Mouse (Mus musculus) spleen, postnatal 4 days (tissue): ENCODE measurements around the gene 1700029H14Rik.
A peak's percentile ranks its signal among the peaks of the same experiment; 100 is the strongest.

Experiments used
- DNase-seq, 2 experiments: peaks; one replicate each; pipeline ENCODE4 v3.0.0; 2022; ENCODE audit warnings: low spot score in 2 of 2

Gene 1700029H14Rik

DNA sequence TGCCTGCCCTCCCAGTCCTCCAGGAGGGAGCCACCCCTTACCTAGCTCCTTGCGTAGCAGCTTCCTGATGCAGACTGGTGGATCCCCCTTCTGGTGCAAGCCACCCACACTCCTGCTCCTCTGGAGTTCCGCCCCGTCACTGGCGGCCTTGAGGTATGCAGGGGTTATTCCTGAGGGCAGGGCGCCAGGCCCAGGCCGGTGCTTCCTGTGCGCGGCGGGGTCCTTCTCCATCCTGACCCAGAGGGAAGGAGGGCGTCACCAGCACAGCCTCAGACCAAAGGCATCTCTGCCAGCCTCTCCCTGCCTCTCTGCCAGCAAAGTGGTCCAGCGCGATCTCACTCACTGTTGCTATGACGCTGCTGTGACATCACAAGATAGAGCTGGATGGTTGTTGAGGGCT lies at the start of gene 1700029H14Rik:
Gene 1700029H14Rik (minus strand): TSS at position 344 of the 400 bp plus-strand sequence.
- peak in 1 of 2 experiments; percentile 21 for DNase-seq

DNA sequence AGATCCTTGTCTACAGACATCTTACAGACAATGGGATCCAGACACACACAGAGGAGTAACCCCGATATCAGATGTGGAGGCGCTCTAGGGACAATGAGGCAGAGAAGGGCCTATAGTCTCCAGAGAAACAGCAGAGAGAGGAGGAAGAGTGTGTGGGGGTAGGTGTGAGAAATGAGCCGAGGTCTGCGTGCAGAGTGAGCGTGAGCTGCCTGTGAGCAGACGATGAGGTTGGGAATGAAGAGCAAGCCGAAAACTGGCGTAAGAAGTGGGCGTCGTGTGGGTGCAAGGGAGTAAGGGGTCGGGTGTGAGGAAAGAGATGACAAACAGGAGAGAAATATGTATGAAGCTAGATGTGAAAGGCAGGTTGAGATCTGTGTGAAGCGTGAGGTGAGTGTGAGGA lies 49.4 kb upstream of the 1700029H14Rik start:
- no peak for DNase-seq

DNA sequence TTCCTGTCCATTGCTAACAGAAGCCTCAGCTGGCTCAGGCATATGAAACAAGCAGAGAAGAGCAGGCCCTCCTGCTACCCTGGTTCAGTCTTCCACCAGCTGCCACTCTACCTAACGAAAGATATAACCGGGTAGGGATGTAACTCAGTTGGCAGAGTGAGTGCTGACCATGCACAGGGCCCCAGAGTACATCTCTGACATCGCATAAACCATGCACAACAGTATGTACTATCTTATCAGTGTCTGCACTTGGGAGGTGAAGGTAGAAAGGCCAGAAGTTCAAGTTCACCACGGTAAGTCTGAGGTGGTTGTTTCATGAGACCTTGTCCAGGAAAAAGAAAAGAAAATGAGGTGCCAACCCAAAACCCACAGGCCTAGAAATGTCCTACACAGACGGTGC lies 47.7 kb upstream of the 1700029H14Rik start:
- no peak for DNase-seq

DNA sequence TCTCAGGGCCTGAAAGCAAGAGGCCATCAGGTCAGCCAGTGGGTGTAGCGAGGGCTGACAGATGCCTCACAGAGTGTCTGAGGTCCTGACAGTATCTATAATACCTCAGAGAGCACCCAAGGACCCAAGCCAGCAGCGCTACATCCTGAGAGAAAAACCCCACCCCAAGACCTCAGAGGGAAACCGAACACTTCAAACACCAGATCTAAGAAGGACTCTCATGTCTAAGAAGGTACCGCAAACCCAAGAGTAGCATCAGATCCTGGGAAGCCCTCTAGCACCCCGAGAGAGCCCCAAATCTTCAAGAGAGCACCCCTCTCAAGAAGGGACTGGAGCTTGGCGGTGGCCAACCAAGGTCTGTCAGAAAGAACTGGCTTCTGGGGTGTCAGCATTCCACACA lies 46.7 kb upstream of the 1700029H14Rik start:
- DNase-seq, result no peak

DNA sequence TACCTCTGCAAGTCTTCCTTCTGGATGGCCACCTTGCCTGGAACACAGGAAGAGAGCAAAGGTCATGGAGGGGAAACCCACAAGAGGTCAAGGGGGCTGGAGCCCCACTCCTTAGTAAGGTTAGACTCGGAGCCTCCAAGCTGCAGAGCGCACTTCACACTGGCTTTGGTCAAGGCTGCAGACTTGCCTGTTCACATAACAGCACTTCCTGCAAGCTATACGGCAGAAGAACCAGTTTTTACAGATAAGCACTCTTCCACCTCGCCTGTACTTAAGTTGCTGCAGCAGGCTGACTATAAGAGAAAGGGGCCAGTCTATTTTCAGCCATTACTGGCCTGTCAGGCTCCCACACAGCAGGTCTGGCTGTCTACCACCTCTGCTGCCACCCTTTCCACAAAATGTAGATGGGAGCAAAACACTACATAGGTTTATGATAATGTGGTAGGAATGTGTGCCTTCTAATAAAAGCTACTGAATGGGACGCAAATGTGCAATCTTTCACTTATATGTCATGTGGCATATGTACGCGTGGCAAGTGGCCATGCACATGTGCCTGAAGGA lies 43.7 kb upstream of the 1700029H14Rik start:
- no peak for DNase-seq

DNA sequence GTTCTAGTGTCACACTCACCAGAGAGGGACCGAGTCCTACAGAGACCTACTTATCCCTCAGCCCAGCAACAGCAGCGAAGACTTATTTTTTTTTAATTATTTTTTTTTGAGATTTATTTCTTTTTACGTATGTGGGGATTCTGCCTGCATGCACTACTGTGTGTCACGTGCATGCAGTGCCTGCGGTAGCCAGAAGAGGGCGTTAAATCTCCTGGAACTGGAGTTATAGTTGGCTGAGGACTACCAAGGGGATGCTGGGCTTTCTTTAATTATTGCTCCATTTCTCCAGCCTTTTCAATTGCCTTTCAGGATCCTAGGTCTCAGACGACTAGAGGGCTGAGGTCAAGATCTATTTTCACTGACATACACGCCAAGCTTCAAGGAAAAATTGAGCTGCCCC lies 40.4 kb upstream of the 1700029H14Rik start:
- DNase-seq, result peak in 1 of 2 experiments; percentile 39

DNA sequence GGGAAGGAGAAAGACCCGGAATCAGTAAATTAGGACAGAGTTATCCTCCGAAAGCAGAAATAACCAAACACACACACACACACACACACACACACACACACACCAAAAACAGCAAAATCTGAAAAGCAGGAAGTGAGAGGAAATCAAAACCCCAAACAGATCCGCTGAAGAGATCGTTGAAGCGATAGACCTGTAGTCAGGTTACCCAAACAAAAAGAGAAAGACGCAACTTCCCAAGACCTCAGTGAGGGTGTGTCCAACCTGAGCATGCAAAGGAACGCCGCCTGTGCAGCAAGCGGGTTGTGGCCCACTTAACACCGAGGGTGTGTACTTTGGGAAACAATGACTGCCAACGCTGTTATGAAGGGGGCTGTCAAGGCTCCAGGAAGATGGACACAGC lies 38.9 kb upstream of the 1700029H14Rik start:
- DNase-seq, result peak; percentile 43 to 70

DNA sequence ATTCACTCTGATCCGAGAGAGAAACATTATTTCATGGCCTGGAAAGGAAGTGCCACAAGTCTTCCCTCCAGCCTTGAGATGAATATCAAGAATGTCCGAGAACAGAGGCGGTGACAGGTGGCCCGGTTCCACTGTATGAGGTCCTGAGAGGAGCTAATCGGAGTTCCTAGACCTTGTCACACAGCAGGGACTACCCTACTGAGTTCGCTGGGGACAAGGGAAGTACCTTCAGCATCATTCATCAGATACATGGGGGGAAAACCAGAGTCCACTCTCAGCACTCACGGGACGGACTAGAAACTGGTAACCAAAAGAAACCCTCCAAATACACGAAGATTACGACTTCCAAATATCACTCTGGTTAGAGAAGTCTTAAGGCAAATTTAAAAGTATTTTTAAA lies 38.5 kb upstream of the 1700029H14Rik start:
- no peak for DNase-seq

DNA sequence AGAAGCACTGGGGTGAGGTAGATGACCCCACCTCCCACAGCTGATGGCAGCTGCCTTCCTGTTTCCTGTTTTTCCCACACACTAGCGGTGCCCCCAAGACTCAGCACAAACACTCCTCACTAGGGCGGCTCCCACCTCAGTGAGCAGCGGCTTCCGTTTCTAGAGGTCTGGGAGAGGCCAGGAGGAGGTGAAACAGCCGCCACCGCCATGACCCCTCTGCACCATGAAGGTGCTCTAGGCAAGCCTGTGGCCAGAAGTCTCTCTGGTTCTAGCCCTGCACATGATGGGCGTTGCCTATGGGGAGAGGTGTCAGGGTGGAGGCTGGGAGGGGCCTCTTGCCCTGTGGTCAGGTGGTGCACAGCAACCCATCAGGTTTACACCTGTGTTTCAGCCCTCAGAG lies 37.9 kb upstream of the 1700029H14Rik start:
- DNase-seq, result peak; percentile 66 to 81

DNA sequence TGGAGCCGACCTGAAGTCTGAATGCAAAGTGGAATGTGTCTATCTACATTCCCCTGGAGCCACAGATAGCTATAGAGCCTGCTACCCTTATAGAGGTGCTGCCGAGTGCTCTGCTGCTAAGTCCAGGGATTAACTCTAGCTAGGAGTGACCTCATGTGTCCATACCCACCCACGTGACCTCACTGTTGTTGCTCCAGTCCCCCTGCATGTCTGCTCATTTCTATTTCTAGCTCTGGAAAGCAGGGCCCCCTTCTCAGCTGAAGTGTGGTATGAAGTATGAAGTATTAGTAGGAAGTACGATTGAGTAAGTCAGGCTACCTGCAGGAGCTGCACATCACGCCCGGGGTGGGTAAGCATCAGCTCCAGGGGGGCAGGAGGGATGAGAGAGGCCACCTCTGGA lies 35.5 kb upstream of the 1700029H14Rik start:
- no peak for DNase-seq

DNA sequence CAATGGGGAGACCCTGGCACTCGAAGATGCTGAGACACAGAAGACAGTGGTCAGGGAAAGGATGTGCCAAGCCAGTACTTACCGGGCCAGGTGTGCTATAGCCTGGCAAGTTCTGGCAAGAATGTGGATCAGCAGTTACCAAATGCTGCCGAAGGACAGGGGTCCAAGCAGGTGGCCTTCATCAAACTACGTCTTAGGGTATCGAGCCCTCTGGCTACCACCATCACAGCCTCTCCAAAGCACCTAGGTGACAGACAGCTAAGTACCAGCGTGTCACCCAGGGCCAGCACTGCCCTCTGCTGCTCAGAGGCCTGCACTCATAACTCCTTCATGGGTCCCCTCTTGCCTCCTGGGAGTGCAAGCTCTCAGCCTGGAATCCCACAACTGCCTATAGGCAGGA lies 33.6 kb upstream of the 1700029H14Rik start:
- DNase-seq, result peak; percentile 45 to 75

DNA sequence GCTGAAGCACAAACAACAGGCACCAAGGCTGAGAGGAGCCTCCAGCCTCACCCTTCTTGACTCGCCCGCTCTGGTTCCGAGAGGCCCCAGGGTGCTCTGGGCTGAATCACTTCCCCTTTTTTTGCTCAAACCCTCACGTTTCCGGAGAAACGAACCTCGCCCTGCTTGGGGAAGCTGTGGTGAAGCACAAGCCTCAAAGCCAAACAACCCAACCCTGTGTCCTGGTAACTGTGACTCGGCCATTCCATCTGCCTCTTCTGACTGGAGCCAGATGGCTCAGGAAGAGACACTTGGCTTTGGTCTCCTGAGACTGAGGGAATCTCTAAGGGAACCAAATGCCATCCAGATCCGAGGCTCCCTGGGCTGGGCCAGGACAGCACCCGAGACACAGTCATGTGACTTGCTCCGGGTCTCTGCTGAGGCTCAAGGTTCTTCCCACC lies 32.6 kb upstream of the 1700029H14Rik start:
- peak; percentile 78 to 83 for DNase-seq

DNA sequence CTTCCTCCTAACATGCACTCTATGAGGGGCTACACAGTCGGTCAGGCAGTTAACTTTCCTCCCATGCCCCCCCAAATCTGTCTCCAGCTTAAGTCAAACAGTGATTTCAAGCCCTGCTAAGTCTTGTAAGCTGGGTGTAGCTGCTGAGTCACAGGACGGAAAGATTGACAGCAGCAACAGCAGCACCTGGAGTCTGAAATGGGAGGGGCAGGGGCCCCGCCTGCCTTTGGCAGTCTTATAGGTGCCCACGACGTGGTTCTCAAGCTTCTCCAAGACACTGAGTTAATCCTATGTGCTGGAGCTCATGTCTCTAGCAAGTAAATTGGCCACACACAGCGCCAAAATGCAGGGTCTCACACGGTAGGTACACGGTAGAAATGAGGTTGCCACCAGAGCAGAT lies 31.1 kb upstream of the 1700029H14Rik start:
- peak in 1 of 2 experiments; percentile 61 for DNase-seq

DNA sequence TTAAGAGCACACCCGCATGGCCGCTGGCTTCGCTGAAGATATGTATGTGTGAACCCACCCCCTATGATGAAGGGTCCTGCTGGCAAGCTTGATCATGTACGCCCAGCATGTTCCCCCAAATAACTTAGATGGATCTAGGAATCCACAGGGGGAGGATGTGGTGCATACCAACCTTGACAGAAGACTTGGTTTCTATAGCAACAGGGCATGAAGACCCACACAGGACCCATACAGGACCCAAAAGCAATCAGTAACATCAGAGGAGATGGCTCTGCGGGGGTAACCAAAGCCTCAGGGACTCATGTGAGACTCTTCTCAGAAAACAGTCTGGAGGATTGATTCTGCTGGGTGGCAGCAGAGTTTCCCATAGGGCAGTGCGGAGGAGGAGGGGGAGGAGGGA lies 29.0 kb upstream of the 1700029H14Rik start:
- DNase-seq, result no peak

DNA sequence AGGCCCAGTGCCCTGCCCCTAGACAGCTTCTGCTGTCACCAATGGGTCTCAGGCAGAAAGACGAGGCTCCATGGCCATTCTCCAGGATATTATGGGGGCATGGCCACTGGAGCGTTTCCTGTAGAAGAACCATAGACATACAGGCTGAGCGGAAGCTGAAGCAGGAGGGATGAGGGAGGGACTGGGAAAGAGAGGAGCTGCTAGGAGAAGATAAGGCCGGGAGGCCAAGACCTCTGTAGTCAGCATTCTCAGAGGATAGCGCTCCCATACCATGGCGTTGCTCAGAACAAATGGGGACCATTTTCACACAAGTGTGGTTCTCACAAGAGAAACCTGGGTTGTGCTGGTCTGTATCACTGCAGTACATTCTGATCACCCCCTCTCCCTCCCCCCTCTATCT lies 26.8 kb upstream of the 1700029H14Rik start:
- DNase-seq, result no peak

DNA sequence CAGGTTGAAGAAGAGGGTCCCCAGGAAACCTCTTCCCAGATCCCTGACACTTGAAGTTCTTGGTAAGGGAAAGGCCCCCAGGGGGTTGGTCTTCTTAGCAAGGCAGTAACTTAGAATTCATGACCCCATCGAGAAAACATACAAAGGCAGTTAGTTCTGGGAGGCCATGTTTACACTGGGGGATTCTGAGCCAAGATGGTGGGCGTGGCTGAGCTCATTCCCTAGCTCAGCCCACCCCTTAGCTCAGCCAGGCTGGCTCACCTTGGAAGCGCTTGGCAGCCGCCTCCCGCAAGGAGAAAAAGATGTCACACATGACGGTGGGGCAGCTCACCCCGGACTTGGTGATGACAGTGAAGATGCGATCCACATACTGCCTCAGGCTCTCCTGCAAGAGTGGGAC lies 22.4 kb upstream of the 1700029H14Rik start:
- no peak for DNase-seq

DNA sequence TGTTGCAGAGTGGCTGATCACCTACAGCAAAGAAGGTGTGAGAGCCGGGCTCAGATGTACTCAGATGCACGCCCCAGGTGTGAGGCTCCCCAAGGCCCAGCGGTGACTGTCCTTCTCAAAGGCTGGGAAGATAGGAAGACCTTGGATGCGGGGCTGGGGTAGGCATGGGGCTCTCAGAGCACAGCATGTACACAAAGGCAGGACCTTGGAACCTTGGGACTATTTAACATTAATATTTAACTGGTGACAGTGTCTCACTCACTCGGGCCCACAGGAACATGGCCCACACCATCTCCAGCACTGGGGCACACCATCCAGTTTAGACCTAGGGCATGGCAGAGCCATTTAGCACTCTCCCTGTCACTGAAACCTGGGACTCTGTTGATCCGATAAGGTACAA lies 15.6 kb upstream of the 1700029H14Rik start:
- DNase-seq, result no peak

DNA sequence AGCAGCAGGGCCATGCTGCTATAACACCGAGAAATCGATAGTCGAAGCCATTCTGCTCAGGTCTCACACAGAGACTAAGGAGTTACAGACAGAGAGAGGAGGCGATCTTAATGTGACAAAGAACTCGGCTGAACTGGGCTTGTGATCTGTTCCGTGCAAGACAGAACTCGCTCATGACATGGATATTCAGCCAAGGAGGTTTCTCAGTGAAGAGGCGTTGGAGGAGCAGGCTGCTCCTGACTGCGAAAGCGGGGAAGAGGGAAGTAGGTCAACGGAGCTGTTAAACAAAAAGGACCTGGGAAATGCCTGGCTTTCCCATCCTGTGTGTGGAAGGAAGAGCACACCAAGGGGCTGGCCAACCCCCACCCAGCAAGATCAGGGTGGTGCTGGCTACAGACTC lies 9.7 kb upstream of the 1700029H14Rik start:
- no peak for DNase-seq

DNA sequence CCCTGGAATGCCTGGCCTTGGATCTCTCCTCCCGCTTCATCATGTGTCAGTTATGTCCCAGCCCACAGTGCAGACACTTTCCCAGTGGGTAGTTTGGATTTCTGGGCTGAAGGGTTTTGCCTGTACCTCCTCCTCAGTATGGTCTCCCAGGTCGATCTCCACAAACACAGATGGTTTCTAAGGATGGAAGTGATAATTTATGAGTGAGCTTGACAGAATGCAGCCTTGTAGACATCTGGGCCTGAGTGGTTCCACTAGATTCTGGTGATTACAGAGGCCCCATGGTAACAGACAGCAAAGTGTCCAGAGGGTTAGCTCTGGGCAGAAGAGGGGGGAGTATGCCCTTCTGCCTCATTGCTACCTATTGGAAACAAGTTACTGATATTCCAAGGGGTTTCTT lies 4.7 kb downstream of the 1700029H14Rik start:
- no peak for DNase-seq

DNA sequence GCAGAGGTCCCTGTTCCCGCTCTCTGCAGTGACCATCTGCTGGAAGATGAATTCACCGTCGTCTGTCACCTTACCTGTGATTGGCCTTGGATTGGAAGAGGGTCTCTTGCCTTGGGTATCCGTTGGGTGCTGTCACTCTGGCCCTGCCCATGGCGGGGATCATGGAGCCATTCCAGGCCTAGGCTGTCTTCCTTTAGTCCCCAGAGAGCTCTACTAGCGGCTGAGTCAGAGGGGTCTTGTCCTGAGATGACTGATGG lies 10.8 kb downstream of the 1700029H14Rik start:
- DNase-seq, result no peak

DNA sequence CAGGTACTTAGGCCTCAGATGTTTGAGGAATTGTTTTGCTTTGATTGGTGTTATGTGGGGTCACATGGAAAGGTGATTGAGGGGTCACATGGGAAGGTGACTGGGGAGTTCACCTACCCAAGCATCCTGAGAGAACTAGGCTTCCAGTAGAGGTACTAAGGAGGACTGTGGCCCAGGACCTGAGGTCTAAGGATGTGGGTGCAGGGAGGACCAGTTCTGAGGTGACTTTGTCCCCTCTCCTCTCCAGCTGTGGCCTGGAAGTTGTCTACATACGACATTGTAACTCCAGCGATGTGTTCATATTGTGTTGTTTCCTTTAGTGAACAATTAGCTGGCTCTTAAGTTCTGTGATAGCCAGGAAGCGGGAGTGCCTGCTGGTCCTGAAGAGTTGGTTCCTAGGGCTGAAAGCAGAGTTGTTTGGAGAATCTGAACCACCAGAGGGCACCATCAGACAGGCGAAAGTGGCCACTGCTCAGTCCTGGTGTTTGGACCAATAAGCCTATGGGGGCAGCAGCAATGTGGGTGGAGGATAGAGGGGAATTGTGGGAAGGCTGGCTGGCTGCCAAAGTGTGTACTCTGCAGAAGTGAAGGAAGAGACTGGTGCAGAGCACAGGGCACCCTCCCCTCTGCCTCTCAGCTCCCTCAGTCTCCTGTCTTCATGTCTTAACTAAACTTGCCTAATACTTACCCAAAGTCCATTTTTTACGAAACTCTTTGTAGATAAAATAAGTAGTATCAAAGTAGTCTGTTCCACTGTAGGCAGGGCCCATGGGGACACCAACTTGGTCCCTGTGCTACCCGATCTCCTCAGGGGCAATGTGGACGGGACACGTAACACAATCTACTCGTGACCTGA lies 11.3 kb downstream of the 1700029H14Rik start:
- peak; percentile 76 to 87 for DNase-seq

DNA sequence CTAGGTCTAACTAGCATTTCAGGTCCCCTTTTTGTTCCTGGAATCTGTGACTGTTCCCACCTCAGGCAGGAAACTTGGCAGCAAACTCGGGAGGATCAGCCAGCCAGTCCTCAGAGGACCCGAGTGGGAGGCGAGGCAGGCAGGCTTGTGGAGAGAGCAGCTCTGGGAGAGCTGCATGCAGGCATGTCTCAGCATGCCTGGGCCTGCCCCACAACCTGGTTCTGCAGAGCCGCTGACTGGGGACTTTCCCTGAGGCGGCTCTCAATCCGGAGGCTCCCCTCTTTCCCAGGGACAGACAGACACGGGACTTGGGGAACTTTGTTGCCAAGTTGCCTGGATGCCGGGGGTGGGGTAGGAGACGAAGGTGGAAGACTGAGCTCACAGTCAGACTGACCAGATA lies 13.4 kb downstream of the 1700029H14Rik start:
- DNase-seq, result no peak

DNA sequence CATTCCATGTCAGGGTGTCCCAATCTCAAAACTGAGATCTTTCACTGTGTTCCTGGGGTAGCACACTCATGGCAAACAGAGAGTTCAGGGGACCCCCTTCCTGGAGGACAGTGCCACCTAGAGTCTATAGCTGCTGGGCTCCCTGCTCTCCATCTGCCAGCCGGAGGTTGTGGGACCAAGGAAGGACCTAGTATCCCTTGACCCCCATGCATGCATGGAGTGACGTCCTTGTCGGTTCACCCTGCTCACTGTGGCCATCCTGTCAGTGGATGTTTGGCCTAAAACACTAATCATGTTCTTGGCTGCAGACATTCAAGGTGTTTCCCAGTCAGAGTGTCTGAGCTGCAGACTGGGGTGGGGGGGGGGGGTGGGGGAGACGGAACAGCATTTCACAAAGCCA lies 14.0 kb downstream of the 1700029H14Rik start:
- no peak for DNase-seq

DNA sequence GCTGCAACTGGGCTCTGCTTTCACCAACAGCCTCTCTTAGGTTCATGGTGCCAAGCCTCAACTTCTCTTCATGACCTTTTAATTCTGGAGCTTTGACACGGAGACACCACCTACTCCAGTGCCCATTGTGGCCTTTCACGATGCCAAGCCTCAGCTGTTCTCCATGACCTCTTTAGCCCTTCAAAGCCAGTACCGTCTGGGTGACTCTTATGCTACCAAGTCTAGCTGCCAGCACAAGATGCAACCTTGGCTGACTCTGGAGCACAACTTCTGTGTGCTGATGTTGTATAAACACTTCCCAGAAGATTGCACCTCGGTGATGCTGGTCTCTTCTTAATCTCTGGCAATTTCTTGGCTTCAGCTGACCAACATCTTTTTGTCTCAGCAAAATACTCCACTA lies 15.8 kb downstream of the 1700029H14Rik start:
- no peak for DNase-seq
